Mouse (Mus musculus) C2C12 (cell line): ENCODE measurements at regions not wholly inside any gene's neighbourhood (a gene's known extent, or its start where the extent isn't known, plus 50 kb on each side); places are given as distances from the start of the nearest gene placed in this dataset.

ENCODE experiments used
- CTCF ChIP-seq: IDR thresholded peaks from one replicate; pipeline ENCODE4 v1.5.1; 2011; ENCODE audit not compliant: control insufficient read depth, insufficient read depth, insufficient read length
- MYOD1 ChIP-seq: IDR thresholded peaks from one replicate; pipeline ENCODE4 v1.6.1; 2011; ENCODE audit warnings: low read depth; ENCODE audit not compliant: control insufficient read depth, insufficient read length
- MYOG ChIP-seq: IDR thresholded peaks from one replicate; pipeline ENCODE4 v1.6.1; 2011; ENCODE audit not compliant: control insufficient read depth, insufficient read length; ENCODE audit errors: extremely low read depth

DNA sequence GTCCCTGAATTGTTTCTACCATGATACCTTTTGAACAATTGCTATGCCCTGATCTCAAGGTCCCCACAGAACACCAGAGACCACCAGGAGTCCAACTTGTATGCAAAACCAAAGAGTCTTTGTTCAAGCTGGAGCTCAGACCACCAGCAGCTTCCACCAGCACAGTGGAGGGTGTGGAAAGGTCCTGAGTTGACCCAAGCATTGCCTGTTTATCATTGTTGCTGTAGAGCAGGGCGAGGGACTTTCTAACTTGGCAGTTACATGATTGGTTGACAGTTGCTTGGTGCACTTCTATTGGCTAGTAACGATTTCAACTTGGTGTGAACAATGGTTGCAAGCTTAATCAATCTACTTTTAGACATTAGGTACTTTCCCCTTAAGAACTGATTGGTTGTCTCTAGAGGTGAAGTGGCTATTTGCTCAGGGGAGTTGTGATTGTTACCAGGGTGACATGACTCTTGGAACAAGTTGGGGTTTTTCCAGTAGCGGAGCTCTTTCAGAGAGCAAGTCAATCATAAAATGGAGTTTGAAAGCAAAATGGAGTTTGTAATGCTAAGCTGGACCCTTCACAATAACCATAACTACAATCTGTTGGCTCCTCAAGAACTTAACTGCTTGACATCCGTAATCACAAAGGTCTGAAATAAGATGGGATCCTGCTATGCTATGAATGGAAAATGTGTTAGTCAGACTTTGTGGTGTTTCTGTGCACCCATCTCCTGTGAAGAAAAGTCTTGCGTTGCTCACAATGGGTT lies 91.3 kb upstream of the Btbd11 start:
- TF ChIP-seq CTCF = no peak
- no peak for TF ChIP-seq MYOG
- TF ChIP-seq MYOD1 = no peak
